Mouse (Mus musculus): ENCODE results near the gene Cryba1. TPM values are rescaled to one million over a fixed set of nuclear protein-coding genes. Genes with fewer than 3 reads are reported as not detected.

Gene Cryba1
- polyA plus RNA-seq, 1 experiment: not detected

DNA sequence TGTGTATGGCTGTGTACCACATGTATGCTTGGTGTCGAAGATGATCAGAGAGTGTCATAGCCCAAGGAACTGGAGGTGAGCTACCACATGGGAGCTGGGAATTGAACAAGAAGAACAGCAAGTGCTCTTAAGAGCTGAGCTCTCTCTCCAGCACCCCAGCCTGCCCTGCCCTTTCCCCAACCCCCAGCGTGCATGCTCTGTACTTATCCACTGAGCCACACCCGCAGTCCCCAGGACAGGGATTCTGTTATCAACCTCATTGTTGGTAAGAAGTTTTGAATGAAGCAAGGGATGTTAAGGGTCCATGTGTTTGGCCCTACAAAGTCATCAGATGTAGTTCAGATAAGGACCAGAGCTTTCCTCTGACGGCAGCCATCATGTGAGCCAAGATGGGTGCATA is 21.6 kb upstream of the Cryba1 start:
- TF ChIP-seq MYOD1 (IDR thresholded peaks at IDR 0.05; ENCODE audit: control insufficient read depth in 1 of 3, insufficient read length in 2 of 3, low read depth in 2 of 3) (no peak), E2F4 (IDR thresholded peaks at IDR 0.05; ENCODE audit: insufficient read depth) (no peak), CEBPB (IDR thresholded peaks at IDR 0.05; ENCODE audit: insufficient read depth, poor library complexity, severe bottlenecking) (no peak), MYOG (IDR thresholded peaks at IDR 0.05; ENCODE audit: control insufficient read depth in 1 of 3, insufficient read depth in 1 of 3, insufficient read length in 2 of 3, low read depth in 2 of 3) (no peak), TCF3 (IDR thresholded peaks at IDR 0.05; ENCODE audit: insufficient read length, low read depth) (no peak), REST (IDR thresholded peaks at IDR 0.05; ENCODE audit: insufficient read depth, insufficient read length) (no peak), POLR2A (IDR thresholded peaks at IDR 0.05; ENCODE audit: insufficient read length, low read depth) (no peak), MAX (IDR thresholded peaks at IDR 0.05; ENCODE audit: low read depth) (no peak), POLR2AphosphoS2 (IDR thresholded peaks at IDR 0.05; ENCODE audit: insufficient read length, low read depth) (no peak), SRF (IDR thresholded peaks at IDR 0.05; ENCODE audit: control insufficient read depth, insufficient read length, low read depth) (no peak), TCF12 (IDR thresholded peaks at IDR 0.05; ENCODE audit: insufficient read depth, poor library complexity, severe bottlenecking) (no peak), USF1 (IDR thresholded peaks at IDR 0.05; ENCODE audit: low read depth) (no peak)
- Histone ChIP-seq H3K36me3 (ENCODE audit: control insufficient read depth, insufficient read depth) (no peaks in the 10 kb centered on the region), H3K27me3 (ENCODE audit: control insufficient read depth, insufficient read depth, insufficient read length) (peaks cover under 1% of the 10 kb centered on the region), H3ac (ENCODE audit: control insufficient read depth, insufficient read length) (no peak overlapping the region), H3K4me2 (ENCODE audit: low read depth) (no peak overlapping the region), H3K4me3 (no peak overlapping the region), H3K79me2 (ENCODE audit: control insufficient read depth, insufficient read depth) (no peaks in the 10 kb centered on the region)

GRCm38 (mm10) chr11:77743966-77744365 is 18.9 kb upstream of the Cryba1 start:
- Histone ChIP-seq H3K4me3 (no peak overlapping the region), H3ac (ENCODE audit: control insufficient read depth, insufficient read length) (no peak overlapping the region), H3K79me2 (ENCODE audit: control insufficient read depth, insufficient read depth) (no peaks in the 10 kb centered on the region), H3K36me3 (ENCODE audit: control insufficient read depth, insufficient read depth) (no peaks in the 10 kb centered on the region), H3K27me3 (ENCODE audit: control insufficient read depth, insufficient read depth, insufficient read length) (no peaks in the 10 kb centered on the region), H3K4me2 (ENCODE audit: low read depth) (no peak overlapping the region)
- TF ChIP-seq SRF (IDR thresholded peaks at IDR 0.05; ENCODE audit: control insufficient read depth, insufficient read length, low read depth) (no peak), REST (IDR thresholded peaks at IDR 0.05; ENCODE audit: insufficient read depth, insufficient read length) (no peak), CEBPB (IDR thresholded peaks at IDR 0.05; ENCODE audit: insufficient read depth, poor library complexity, severe bottlenecking) (no peak), POLR2A (IDR thresholded peaks at IDR 0.05; ENCODE audit: insufficient read length, low read depth) (no peak), MAX (IDR thresholded peaks at IDR 0.05; ENCODE audit: low read depth) (no peak), MYOD1 (IDR thresholded peaks at IDR 0.05; ENCODE audit: control insufficient read depth in 1 of 3, insufficient read length in 2 of 3, low read depth in 2 of 3) (no peak), E2F4 (IDR thresholded peaks at IDR 0.05; ENCODE audit: insufficient read depth) (no peak), TCF3 (IDR thresholded peaks at IDR 0.05; ENCODE audit: insufficient read length, low read depth) (no peak), MYOG (IDR thresholded peaks at IDR 0.05; ENCODE audit: control insufficient read depth in 1 of 3, insufficient read depth in 1 of 3, insufficient read length in 2 of 3, low read depth in 2 of 3) (no peak), TCF12 (IDR thresholded peaks at IDR 0.05; ENCODE audit: insufficient read depth, poor library complexity, severe bottlenecking) (no peak), USF1 (IDR thresholded peaks at IDR 0.05; ENCODE audit: low read depth) (no peak)

DNA sequence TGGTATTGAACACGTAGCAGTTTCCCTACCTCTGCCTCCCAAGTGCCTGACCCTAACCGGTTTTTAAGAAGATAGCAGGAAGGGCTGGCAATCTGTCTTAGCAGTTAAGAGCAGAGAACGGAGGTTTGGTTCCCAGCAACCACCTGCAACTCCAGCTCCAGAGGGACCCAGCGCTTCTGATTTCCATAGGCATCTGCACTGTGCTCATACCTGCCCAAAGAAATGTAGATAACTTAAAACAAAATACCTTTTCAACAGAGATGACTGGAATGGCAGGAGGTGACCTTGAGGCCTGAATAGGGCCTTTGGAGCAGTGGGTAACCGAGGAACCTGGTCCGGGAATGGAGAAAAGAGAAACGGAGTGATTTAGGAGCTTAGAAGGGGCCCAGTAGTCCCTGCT is 13.5 kb upstream of the Cryba1 start:
- H3ac ChIP-seq (ENCODE audit: control insufficient read depth, insufficient read length): no peak overlapping the region
- no peaks in the 10 kb centered on the region for H3K27me3 ChIP-seq (ENCODE audit: control insufficient read depth, insufficient read depth, insufficient read length)
- no peak overlapping the region for H3K4me2 ChIP-seq (ENCODE audit: low read depth)
- no peak for TF ChIP-seq REST (IDR thresholded peaks at IDR 0.05; ENCODE audit: insufficient read depth, insufficient read length)
- no peak for TF ChIP-seq TCF3 (IDR thresholded peaks at IDR 0.05; ENCODE audit: insufficient read length, low read depth)
- TF ChIP-seq SRF (IDR thresholded peaks at IDR 0.05; ENCODE audit: control insufficient read depth, insufficient read length, low read depth): no peak
- TF ChIP-seq CEBPB (IDR thresholded peaks at IDR 0.05; ENCODE audit: insufficient read depth, poor library complexity, severe bottlenecking): no peak
- no peak for TF ChIP-seq E2F4 (IDR thresholded peaks at IDR 0.05; ENCODE audit: insufficient read depth)
- TF ChIP-seq USF1 (IDR thresholded peaks at IDR 0.05; ENCODE audit: low read depth): no peak
- no peak for TF ChIP-seq MYOD1 (IDR thresholded peaks at IDR 0.05; ENCODE audit: control insufficient read depth in 1 of 3, insufficient read length in 2 of 3, low read depth in 2 of 3)
- no peaks in the 10 kb centered on the region for H3K79me2 ChIP-seq (ENCODE audit: control insufficient read depth, insufficient read depth)
- H3K4me3 ChIP-seq: no peak overlapping the region
- H3K36me3 ChIP-seq (ENCODE audit: control insufficient read depth, insufficient read depth): no peaks in the 10 kb centered on the region

GRCm38 (mm10) chr11:77737289-77737688 is 12.2 kb upstream of the Cryba1 start:
- Histone ChIP-seq H3K4me3 (no peak overlapping the region), H3ac (ENCODE audit: control insufficient read depth, insufficient read length) (no peak overlapping the region), H3K27me3 (ENCODE audit: control insufficient read depth, insufficient read depth, insufficient read length) (no peaks in the 10 kb centered on the region), H3K79me2 (ENCODE audit: control insufficient read depth, insufficient read depth) (no peaks in the 10 kb centered on the region), H3K36me3 (ENCODE audit: control insufficient read depth, insufficient read depth) (no peaks in the 10 kb centered on the region), H3K4me2 (ENCODE audit: low read depth) (no peak overlapping the region)
- TF ChIP-seq MAX (IDR thresholded peaks at IDR 0.05; ENCODE audit: low read depth) (no peak), E2F4 (IDR thresholded peaks at IDR 0.05; ENCODE audit: insufficient read depth) (no peak), MYOD1 (IDR thresholded peaks at IDR 0.05; ENCODE audit: control insufficient read depth in 1 of 3, insufficient read length in 2 of 3, low read depth in 2 of 3) (no peak), POLR2A (IDR thresholded peaks at IDR 0.05; ENCODE audit: insufficient read length, low read depth) (no peak), TCF3 (IDR thresholded peaks at IDR 0.05; ENCODE audit: insufficient read length, low read depth) (no peak), TCF12 (IDR thresholded peaks at IDR 0.05; ENCODE audit: insufficient read depth, poor library complexity, severe bottlenecking) (no peak), USF1 (IDR thresholded peaks at IDR 0.05; ENCODE audit: low read depth) (no peak), CEBPB (IDR thresholded peaks at IDR 0.05; ENCODE audit: insufficient read depth, poor library complexity, severe bottlenecking) (no peak), REST (IDR thresholded peaks at IDR 0.05; ENCODE audit: insufficient read depth, insufficient read length) (no peak), MYOG (IDR thresholded peaks at IDR 0.05; ENCODE audit: control insufficient read depth in 1 of 3, insufficient read depth in 1 of 3, insufficient read length in 2 of 3, low read depth in 2 of 3) (no peak), POLR2AphosphoS2 (IDR thresholded peaks at IDR 0.05; ENCODE audit: insufficient read length, low read depth) (no peak), SRF (IDR thresholded peaks at IDR 0.05; ENCODE audit: control insufficient read depth, insufficient read length, low read depth) (no peak)

- no peaks in the 10 kb centered on the region for H3K36me3 ChIP-seq (ENCODE audit: control insufficient read depth, insufficient read depth)
- no peaks in the 10 kb centered on the region for H3K27me3 ChIP-seq (ENCODE audit: control insufficient read depth, insufficient read depth, insufficient read length)
- no peaks in the 10 kb centered on the region for H3K79me2 ChIP-seq (ENCODE audit: control insufficient read depth, insufficient read depth)
- no peak overlapping the region for H3K4me2 ChIP-seq (ENCODE audit: low read depth)
- no peak for TF ChIP-seq SRF (IDR thresholded peaks at IDR 0.05; ENCODE audit: control insufficient read depth, insufficient read length, low read depth)
- TF ChIP-seq MYOG (IDR thresholded peaks at IDR 0.05; ENCODE audit: control insufficient read depth in 1 of 3, insufficient read depth in 1 of 3, insufficient read length in 2 of 3, low read depth in 2 of 3): no peak
- TF ChIP-seq POLR2AphosphoS2 (IDR thresholded peaks at IDR 0.05; ENCODE audit: insufficient read length, low read depth): no peak
- no peak for TF ChIP-seq E2F4 (IDR thresholded peaks at IDR 0.05; ENCODE audit: insufficient read depth)
- TF ChIP-seq MAX (IDR thresholded peaks at IDR 0.05; ENCODE audit: low read depth): no peak
- TF ChIP-seq USF1 (IDR thresholded peaks at IDR 0.05; ENCODE audit: low read depth): no peak
- TF ChIP-seq TCF3 (IDR thresholded peaks at IDR 0.05; ENCODE audit: insufficient read length, low read depth): no peak
- no peak for TF ChIP-seq POLR2A (IDR thresholded peaks at IDR 0.05; ENCODE audit: insufficient read length, low read depth)
- TF ChIP-seq REST (IDR thresholded peaks at IDR 0.05; ENCODE audit: insufficient read depth, insufficient read length): no peak
- no peak for TF ChIP-seq CEBPB (IDR thresholded peaks at IDR 0.05; ENCODE audit: insufficient read depth, poor library complexity, severe bottlenecking)
- no peak for TF ChIP-seq MYOD1 (IDR thresholded peaks at IDR 0.05; ENCODE audit: control insufficient read depth in 1 of 3, insufficient read length in 2 of 3, low read depth in 2 of 3)
- TF ChIP-seq TCF12 (IDR thresholded peaks at IDR 0.05; ENCODE audit: insufficient read depth, poor library complexity, severe bottlenecking): no peak
- H3ac ChIP-seq (ENCODE audit: control insufficient read depth, insufficient read length): no peak overlapping the region
- no peak overlapping the region for H3K4me3 ChIP-seq
These were observed 3.5 kb upstream of the Cryba1 start for GRCm38 (mm10) chr11:77728587-77728986.
